Mouse (Mus musculus): ENCODE results near the gene Sipa1l1. TPM values are rescaled to one million over a fixed set of nuclear protein-coding genes. Genes with fewer than 3 reads are reported as not detected.

The Sipa1l1 gene
- polyA plus RNA-seq, 1 experiment from 2014 or later, result 11.3 TPM

GRCm38 (mm10) chr12:82350082-82350481, 181.0 kb downstream of the Sipa1l1 start:
- Histone ChIP-seq H3K79me2 (ENCODE audit: inconsistent target) (no peaks in the 10 kb centered on the region), H3K4me3 (ENCODE audit: inconsistent target) (no peak overlapping the region), H3K27ac (no peak overlapping the region), H3K36me3 (ENCODE audit: inconsistent target) (no peaks in the 10 kb centered on the region)
- WGBS (ENCODE audit: missing documents), result 3% methylated on average over 3 of the region's 11 CpGs

- Histone ChIP-seq H3K79me2 (ENCODE audit: inconsistent target) (no peaks in the 10 kb centered on the region), H3K36me3 (ENCODE audit: inconsistent target) (no peaks in the 10 kb centered on the region), H3K4me3 (ENCODE audit: inconsistent target) (no peak overlapping the region), H3K27ac (no peak overlapping the region)
- 76% methylated on average over 6 of the region's 6 CpGs for WGBS (ENCODE audit: missing documents)
These were observed 181.8 kb downstream of the Sipa1l1 start for GRCm38 (mm10) chr12:82350891-82351290.

GRCm38 (mm10) chr12:82353660-82354059, 184.5 kb downstream of the Sipa1l1 start:
- no peak overlapping the region for H3K27ac ChIP-seq
- H3K36me3 ChIP-seq (ENCODE audit: inconsistent target), result no peaks in the 10 kb centered on the region; the same call in 1 of the 2 replicates
- no peaks in the 10 kb centered on the region for H3K79me2 ChIP-seq (ENCODE audit: inconsistent target)
- no peak overlapping the region for H3K4me3 ChIP-seq (ENCODE audit: inconsistent target)
- 91% methylated on average over 2 of the region's 2 CpGs for whole genome bisulfite sequencing (ENCODE audit: missing documents)

- H3K27ac ChIP-seq, result no peak overlapping the region
- 93% methylated on average over 10 of the region's 10 CpGs for WGBS (ENCODE audit: missing documents)
- H3K4me3 ChIP-seq (ENCODE audit: inconsistent target), result no peak overlapping the region
- no peaks in the 10 kb centered on the region for H3K79me2 ChIP-seq (ENCODE audit: inconsistent target)
- H3K36me3 ChIP-seq (ENCODE audit: inconsistent target), result no peaks in the 10 kb centered on the region; the same call in 1 of the 2 replicates
These were observed 186.5 kb downstream of the Sipa1l1 start for GRCm38 (mm10) chr12:82355419-82356149.

GRCm38 (mm10) chr12:82356476-82356875, 187.4 kb downstream of the Sipa1l1 start:
- Histone ChIP-seq H3K27ac (no peak overlapping the region), H3K36me3 (ENCODE audit: inconsistent target) (no peaks in the 10 kb centered on the region; the same call in 1 of the 2 replicates), H3K79me2 (ENCODE audit: inconsistent target) (no peaks in the 10 kb centered on the region), H3K4me3 (ENCODE audit: inconsistent target) (no peak overlapping the region)
- WGBS (ENCODE audit: missing documents), result 86% methylated on average over 2 of the region's 2 CpGs

- WGBS (ENCODE audit: missing documents), result 98% methylated on average over 5 of the region's 5 CpGs
These were observed 188.3 kb downstream of the Sipa1l1 start for GRCm38 (mm10) chr12:82357431-82357830.

GRCm38 (mm10) chr12:82362796-82363195, 193.7 kb downstream of the Sipa1l1 start:
- no peak overlapping the region for H3K4me3 ChIP-seq (ENCODE audit: inconsistent target)
- no peaks in the 10 kb centered on the region; the same call in 1 of the 2 replicates for H3K36me3 ChIP-seq (ENCODE audit: inconsistent target)
- WGBS (ENCODE audit: missing documents), result 98% methylated on average over 9 of the region's 9 CpGs
- no peak overlapping the region for H3K27ac ChIP-seq
- no peaks in the 10 kb centered on the region for H3K79me2 ChIP-seq (ENCODE audit: inconsistent target)

More at GRCm38 (mm10) chr12:82357431-82357830, 188.3 kb downstream of the Sipa1l1 start:
- Histone ChIP-seq H3K27ac (no peak overlapping the region), H3K36me3 (ENCODE audit: inconsistent target) (no peaks in the 10 kb centered on the region; the same call in 1 of the 2 replicates), H3K4me3 (ENCODE audit: inconsistent target) (no peak overlapping the region), H3K79me2 (ENCODE audit: inconsistent target) (no peaks in the 10 kb centered on the region)

GRCm38 (mm10) chr12:82364186-82364585, 195.1 kb downstream of the Sipa1l1 start:
- H3K79me2 ChIP-seq (ENCODE audit: inconsistent target), result no peaks in the 10 kb centered on the region
- WGBS (ENCODE audit: missing documents), result 98% methylated on average over 7 of the region's 7 CpGs
- H3K36me3 ChIP-seq (ENCODE audit: inconsistent target), result no peaks in the 10 kb centered on the region
- H3K4me3 ChIP-seq (ENCODE audit: inconsistent target), result no peak overlapping the region
- H3K27ac ChIP-seq, result no peak overlapping the region

- no peaks in the 10 kb centered on the region for H3K36me3 ChIP-seq (ENCODE audit: inconsistent target)
- no peaks in the 10 kb centered on the region for H3K79me2 ChIP-seq (ENCODE audit: inconsistent target)
- WGBS (ENCODE audit: missing documents), result 93% methylated on average over 5 of the region's 5 CpGs
- no peak overlapping the region for H3K4me3 ChIP-seq (ENCODE audit: inconsistent target)
- no peak overlapping the region for H3K27ac ChIP-seq
These were observed 196.3 kb downstream of the Sipa1l1 start for GRCm38 (mm10) chr12:82365276-82365875.

GRCm38 (mm10) chr12:82366754-82367153, 197.6 kb downstream of the Sipa1l1 start:
- Histone ChIP-seq H3K4me3 (ENCODE audit: inconsistent target) (no peak overlapping the region), H3K79me2 (ENCODE audit: inconsistent target) (no peaks in the 10 kb centered on the region), H3K36me3 (ENCODE audit: inconsistent target) (no peaks in the 10 kb centered on the region), H3K27ac (no peak overlapping the region)
- WGBS (ENCODE audit: missing documents), result 81% methylated on average over 6 of the region's 6 CpGs

- Histone ChIP-seq H3K36me3 (ENCODE audit: inconsistent target) (no peaks in the 10 kb centered on the region), H3K4me3 (ENCODE audit: inconsistent target) (no peak overlapping the region), H3K27ac (no peak overlapping the region), H3K79me2 (ENCODE audit: inconsistent target) (no peaks in the 10 kb centered on the region)
- WGBS (ENCODE audit: missing documents), result 100% methylated on average over 2 of the region's 2 CpGs
These were observed 198.2 kb downstream of the Sipa1l1 start for GRCm38 (mm10) chr12:82367345-82367744.

- WGBS (ENCODE audit: missing documents), result 95% methylated on average over 3 of the region's 3 CpGs
- Histone ChIP-seq H3K36me3 (ENCODE audit: inconsistent target) (no peaks in the 10 kb centered on the region), H3K79me2 (ENCODE audit: inconsistent target) (no peaks in the 10 kb centered on the region), H3K27ac (no peak overlapping the region), H3K4me3 (ENCODE audit: inconsistent target) (no peak overlapping the region)
These were observed 198.9 kb downstream of the Sipa1l1 start for GRCm38 (mm10) chr12:82367986-82368385.

- Histone ChIP-seq H3K79me2 (ENCODE audit: inconsistent target) (no peaks in the 10 kb centered on the region), H3K4me3 (ENCODE audit: inconsistent target) (no peak overlapping the region), H3K27ac (no peak overlapping the region), H3K36me3 (ENCODE audit: inconsistent target) (no peaks in the 10 kb centered on the region)
- 93% methylated on average over 5 of the region's 5 CpGs for WGBS (ENCODE audit: missing documents)
These were observed 200.5 kb downstream of the Sipa1l1 start for GRCm38 (mm10) chr12:82369402-82370160.

GRCm38 (mm10) chr12:82371266-82371665, 202.1 kb downstream of the Sipa1l1 start:
- Histone ChIP-seq H3K79me2 (ENCODE audit: inconsistent target) (no peaks in the 10 kb centered on the region), H3K36me3 (ENCODE audit: inconsistent target) (no peaks in the 10 kb centered on the region), H3K4me3 (ENCODE audit: inconsistent target) (no peak overlapping the region), H3K27ac (no peak overlapping the region)
- 94% methylated on average over 3 of the region's 3 CpGs for WGBS (ENCODE audit: missing documents)

GRCm38 (mm10) chr12:82374020-82374419, 204.9 kb downstream of the Sipa1l1 start:
- H3K4me3 ChIP-seq (ENCODE audit: inconsistent target), result no peak overlapping the region
- H3K79me2 ChIP-seq (ENCODE audit: inconsistent target), result no peaks in the 10 kb centered on the region
- H3K36me3 ChIP-seq (ENCODE audit: inconsistent target), result no peaks in the 10 kb centered on the region
- H3K27ac ChIP-seq, result no peak overlapping the region
